Mouse (Mus musculus): ENCODE data around the gene Thrb.
"Not testable (repeated sequence)": the region's sequence is repeated elsewhere in the genome, so short reads cannot be mapped to it uniquely, and the experiment has no call there.

The Thrb gene

GRCm38 (mm10) chr14:17934779-17935178, 274.7 kb downstream of the Thrb start:
- not testable (repeated sequence) for DNase-seq (ENCODE audit: low spot score in 2 of 2)

- no peak for DNase-seq (ENCODE audit: low spot score in 2 of 2)
Measured at GRCm38 (mm10) chr14:17954038-17954437, 294.0 kb downstream of the Thrb start.

- DNase-seq (ENCODE audit: low spot score in 2 of 2) = no peak
Measured at GRCm38 (mm10) chr14:17959901-17960300, 299.8 kb downstream of the Thrb start.

DNA sequence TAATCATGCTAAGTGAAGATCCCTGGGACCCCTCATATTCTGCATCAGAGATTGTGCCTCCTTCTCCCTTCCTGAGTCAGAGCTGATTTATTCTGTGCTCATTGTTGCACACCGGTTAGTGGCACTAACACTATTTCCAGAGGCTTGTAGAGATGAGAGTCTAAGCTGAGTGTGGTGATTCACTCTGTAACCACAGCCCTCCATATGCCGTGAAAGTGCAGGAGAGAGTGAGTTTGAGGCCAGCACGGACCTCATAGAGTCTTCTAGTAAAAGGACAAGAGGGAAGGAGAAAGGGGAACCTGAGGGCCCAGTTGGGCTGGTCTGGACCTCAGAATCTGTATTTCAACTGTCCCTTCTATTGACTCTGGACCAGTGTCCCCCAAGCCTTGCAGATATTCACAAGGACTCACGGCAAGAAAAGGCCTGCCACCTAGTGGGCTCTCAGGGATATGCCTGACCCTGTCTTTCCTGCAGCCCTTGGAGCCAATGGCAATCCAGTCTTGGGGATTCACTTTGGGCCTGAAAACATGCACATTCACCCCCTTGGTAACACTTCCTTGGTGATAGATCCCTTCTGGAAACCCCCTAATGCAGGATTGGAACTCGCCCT, 307.2 kb downstream of the Thrb start:
- peak; percentile 34 to 59 for DNase-seq (ENCODE audit: low spot score in 2 of 2)

DNA sequence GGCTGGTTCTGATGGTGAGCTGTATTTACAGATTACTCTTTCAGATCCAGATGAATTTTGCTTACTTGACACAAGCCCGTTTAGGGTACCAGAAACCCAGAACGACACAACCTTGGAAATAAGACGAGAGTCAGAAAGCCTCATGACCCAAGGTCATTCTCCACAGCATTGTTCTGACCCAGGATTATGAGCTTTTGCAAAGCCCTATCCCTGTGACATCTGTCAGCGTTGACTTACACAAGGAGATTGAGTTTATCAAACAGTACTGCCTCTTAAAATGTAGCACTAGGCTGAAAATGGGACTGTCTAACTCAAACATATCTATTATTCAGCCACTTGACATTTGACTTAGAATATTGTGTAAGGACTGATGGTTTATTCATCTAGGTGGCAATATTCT, 312.1 kb downstream of the Thrb start:
- DNase-seq (ENCODE audit: low spot score in 2 of 2) = no peak

GRCm38 (mm10) chr14:17972665-17973064, 312.6 kb downstream of the Thrb start:
- DNase-seq (ENCODE audit: low spot score in 2 of 2) = no peak

DNA sequence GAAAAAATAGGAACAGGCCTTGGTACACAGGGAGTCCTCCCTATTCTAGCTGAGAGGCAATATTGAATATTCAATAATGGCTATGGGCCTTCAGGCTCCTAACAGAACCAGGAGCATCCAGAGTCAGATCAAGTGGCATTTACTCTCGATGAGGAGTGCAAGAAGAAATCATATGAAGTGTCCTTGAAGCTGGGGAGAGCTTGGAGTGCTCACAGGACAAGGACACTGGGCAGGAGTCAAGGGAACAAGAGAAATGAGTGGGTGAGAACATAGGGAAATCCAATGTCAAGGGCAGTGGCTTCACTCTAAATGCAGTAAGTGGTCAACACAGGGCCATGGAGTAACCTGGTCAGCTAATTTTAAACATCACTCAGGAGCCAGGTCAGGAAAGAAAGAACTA, 315.7 kb downstream of the Thrb start:
- DNase-seq (ENCODE audit: low spot score in 2 of 2) = no peak

DNA sequence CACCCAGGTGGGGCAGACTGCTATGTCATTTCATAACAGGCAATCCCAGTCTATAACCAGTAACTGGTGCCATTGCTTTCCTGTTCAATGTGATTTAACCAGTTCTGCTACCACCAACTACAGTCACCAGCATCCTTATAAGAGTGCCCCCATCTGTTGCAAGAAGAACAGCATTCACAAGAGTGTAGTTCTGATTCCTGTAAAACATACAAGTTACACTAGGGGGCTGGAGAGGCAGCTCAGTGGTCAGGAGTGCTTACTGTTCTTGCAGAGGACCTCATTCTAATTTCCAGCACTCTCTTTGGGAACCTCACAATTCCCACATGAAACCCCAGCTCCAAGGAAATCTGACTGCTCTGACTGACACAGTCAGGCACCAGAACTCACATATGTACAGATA, 318.2 kb downstream of the Thrb start:
- no peak for DNase-seq (ENCODE audit: low spot score in 2 of 2)

GRCm38 (mm10) chr14:17981258-17981657, 321.2 kb downstream of the Thrb start:
- no peak for DNase-seq (ENCODE audit: low spot score in 2 of 2)

GRCm38 (mm10) chr14:17982017-17982416, 322.0 kb downstream of the Thrb start:
- no peak for DNase-seq (ENCODE audit: low spot score in 2 of 2)

DNA sequence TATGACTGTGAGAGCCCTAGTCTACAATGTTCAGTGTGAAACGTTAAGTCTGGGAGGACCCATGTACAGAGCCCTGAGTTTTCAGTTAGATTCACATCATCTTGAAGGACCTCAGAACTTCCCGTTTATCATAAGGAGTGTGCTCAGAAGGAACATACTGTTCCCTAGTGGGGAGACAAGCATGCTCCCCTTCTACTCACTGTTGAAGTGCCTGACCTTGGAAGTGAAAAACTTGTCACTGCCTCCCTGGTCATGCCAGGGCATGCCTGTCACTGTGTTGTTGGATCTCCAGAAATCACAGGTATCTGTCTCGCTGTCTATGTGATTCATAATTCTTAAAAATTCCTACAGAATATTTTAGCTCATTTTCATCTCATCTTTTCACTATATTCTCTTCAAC, 323.3 kb downstream of the Thrb start:
- DNase-seq (ENCODE audit: low spot score in 2 of 2) = no peak

DNA sequence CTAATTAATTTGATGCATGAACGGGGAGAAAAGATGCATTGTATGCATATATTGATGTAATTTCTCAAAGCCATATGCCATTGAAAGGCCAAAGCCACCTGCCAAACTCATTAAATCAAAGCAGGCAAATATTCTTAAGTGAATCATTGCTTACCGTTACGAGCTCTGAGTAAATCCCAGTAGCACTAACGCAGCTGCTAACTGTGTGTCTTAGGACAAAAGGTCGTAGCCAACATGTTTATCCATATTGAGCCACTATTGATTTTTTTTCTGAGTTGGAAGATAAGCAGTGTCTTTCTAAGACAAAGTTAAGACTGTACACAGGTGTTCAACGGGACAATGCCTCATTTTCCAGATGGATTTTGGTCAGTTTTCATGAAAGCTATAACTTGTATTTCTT, 323.8 kb downstream of the Thrb start:
- DNase-seq (ENCODE audit: low spot score in 2 of 2) = no peak

GRCm38 (mm10) chr14:17988580-17988979, 328.5 kb downstream of the Thrb start:
- no peak for DNase-seq (ENCODE audit: low spot score in 2 of 2)

DNA sequence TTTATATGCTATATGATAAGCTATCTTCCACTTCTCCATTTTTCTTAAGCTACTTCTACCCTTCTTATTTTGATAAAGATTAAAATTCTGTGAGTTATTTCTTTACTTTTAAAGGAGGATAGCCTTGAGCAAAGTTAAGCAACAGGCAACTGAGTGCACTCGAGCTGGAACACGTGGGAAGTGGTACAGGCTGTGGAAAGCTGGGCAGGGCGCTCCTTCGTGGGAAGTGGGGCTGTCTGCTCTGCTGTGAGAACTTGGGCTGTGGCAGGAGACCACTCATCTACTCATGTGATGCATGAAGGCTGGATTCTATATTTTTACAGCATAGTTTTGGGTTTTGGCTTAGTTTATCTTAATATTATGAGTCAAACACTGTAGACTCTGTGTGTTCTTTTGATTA, 329.1 kb downstream of the Thrb start:
- DNase-seq (ENCODE audit: low spot score in 2 of 2) = no peak

- DNase-seq (ENCODE audit: low spot score in 2 of 2) = no peak
Measured at GRCm38 (mm10) chr14:17990186-17990585, 330.1 kb downstream of the Thrb start.

- DNase-seq (ENCODE audit: low spot score in 2 of 2) = no peak
Measured at GRCm38 (mm10) chr14:18001886-18002285, 341.8 kb downstream of the Thrb start.

- no peak for DNase-seq (ENCODE audit: low spot score in 2 of 2)
Measured at GRCm38 (mm10) chr14:18003686-18004085, 343.6 kb downstream of the Thrb start.

- DNase-seq (ENCODE audit: low spot score in 2 of 2) = no peak
Measured at GRCm38 (mm10) chr14:18008524-18008923, 348.5 kb downstream of the Thrb start.

GRCm38 (mm10) chr14:18016604-18017003, 356.5 kb downstream of the Thrb start:
- DNase-seq (ENCODE audit: low spot score in 2 of 2) = no peak

DNA sequence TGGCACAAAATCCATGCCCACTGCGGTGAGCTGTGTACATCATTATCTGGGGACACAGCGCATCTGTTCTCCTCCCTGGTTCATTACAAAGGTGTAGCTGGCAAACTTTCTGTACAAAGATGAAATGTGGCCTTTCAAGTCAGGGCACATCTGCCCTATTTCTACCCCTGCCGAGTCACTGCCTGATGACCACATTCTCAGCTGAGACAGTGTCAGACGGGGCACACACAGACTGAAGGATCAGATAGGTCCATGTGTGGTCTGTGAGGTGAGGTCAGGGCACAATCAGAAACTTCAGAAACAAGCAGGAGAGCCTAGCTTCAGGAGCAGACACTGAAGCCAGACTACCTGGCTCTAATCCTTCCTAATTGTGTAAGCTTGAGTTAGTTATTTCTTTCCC, 360.1 kb downstream of the Thrb start:
- no peak for DNase-seq (ENCODE audit: low spot score in 2 of 2)

DNA sequence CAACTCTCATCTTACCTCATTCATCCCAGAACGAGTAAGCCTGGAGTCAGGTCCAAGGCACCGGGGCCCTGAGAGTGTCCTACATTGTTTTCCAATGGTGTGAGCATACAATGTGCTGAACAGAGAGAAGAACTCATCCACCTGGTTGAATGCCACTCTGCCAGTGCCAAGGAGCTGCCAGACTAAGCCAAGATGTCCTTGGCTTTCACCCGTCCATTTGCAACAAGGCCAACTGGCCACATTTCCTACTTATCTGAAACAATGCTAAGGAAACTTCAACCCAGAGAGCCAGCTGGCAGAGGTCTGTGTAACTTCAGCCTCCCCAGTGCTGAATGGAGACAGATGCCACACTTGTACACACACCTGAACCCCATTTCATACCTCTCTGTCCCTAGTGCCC, 360.6 kb downstream of the Thrb start:
- no peak for DNase-seq (ENCODE audit: low spot score in 2 of 2)

DNA sequence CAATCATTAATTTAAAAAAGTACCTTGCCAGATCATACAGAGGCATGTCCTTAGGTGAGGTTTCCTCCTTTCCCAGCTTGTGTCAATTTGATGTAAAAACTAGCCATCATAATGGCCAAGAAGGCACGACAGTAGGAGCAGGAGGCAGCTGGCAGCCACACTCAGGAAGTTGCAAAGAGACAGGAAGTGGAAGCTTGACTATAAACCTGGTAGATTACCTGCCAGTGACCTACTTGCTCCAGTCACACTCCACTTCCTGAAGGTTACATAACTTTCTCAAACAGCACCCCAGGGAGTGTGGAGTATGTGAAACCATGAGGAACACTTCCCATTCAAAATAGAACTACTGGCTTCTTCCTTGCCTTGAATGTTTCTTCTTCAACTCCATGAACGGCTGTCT, 361.7 kb downstream of the Thrb start:
- DNase-seq (ENCODE audit: low spot score in 2 of 2) = no peak

DNA sequence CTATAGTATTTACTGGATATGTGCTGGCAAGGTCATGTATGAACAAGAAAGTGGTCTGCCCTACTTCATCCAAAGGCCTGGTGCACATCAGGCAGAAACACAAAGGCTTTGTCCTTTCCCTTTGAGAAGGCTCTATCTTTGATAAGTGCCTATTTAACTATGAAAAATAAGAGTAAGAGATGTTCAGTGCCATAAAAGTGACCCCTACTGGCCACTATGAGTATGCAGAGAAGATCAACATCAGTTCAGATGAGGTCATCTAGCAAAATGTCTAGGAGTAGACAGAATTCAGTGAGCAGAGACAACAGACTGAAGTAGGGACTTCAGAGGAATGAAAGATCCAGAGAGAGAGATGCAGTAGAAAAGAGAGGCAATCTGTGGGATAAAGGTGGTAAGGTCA, 362.3 kb downstream of the Thrb start:
- DNase-seq (ENCODE audit: low spot score in 2 of 2) = no peak

DNA sequence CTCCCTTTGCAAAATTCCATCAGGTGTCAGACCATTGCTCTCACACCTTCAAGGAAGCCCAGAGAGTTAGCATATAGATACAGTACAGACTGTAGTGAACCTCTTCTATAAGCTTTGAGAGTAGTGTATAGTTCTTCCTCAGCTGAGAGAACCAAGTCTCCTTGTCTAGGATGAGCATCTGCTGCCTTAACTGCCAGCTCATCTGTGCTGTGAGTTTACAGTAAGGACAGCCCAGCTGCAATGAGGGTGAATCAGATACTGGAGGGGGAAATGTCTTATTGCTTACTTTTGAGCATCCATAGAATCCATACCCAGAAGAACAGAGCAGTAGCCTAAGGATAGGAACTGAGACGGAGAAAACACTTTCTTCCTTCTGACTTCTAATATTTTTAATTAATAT, 367.8 kb downstream of the Thrb start:
- DNase-seq (ENCODE audit: low spot score in 2 of 2) = no peak

All from cerebellum, postnatal 4 days (tissue).